Mouse (Mus musculus) megakaryocyte-erythroid progenitor cell, adult 5-6 weeks (primary cell): ENCODE measurements around the gene Fkbp3. TPM values are rescaled to one million over a fixed set of nuclear protein-coding genes. Genes with fewer than 3 reads are reported as not detected.
"Not testable (repeated sequence)": the region's sequence is repeated elsewhere in the genome, so short reads cannot be mapped to it uniquely, and the experiment has no call there.

Experiments
- ATAC-seq: replicated peaks from 2 replicates; pipeline ENCODE4 v1.8.0; 2016; ENCODE audit warnings: mild to moderate bottlenecking, inconsistent platforms; ENCODE audit not compliant: severe bottlenecking, poor library complexity, low FRiP score, low TSS enrichment
- total RNA-seq, 2 experiments: library from RNA; stranded (forward) in 1 of 2; stranded (reverse) in 1 of 2; fragments of 200-1000, 215-1000 nt in 1 of 2; fragments of >200 nt in 1 of 2; fragmentation: Nextera tagmentation in 1 of 2; gene quantifications; 2 replicates each; pipeline ENCODE4 v1.2.3; 2014 to 2017

Fkbp3 gene
- total RNA-seq (2014; fragmentation: Nextera tagmentation): 165 and 170 TPM in 2 replicates
- 256 and 286 TPM in 2 replicates for total RNA-seq (2017)

DNA sequence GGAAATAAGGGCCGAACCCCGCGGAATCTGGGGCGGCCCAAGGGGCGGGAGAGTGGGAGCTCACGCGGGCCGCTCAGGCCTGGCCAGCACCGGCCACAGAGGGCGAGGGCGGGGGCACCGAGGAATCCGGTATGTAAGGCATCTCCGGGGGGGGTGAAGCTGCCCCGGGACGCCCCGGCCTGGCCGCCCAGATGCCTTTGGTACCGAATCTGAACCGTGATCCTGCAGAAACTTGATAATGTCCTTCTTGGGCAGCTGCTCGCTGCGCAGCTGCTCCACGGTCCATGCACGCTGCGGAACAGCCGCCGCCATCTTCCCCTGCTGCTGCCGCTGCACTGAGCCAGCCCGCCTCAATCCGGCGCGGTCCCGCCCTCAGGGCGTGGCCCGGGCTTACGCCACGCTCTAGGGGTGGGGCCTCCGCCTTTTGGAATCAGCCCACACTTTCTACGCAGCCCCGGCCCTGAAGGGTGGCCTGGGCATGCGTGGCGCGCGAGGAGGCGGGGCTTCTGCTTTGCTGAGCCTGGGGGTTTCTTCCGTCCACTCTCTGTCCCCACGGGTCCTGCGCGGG lies at the start of gene Fkbp3:
Fkbp3 (minus strand) TSS at position 397 of the 568 bp plus-strand sequence.
- ATAC-seq: peak; percentile 88

GRCm38 (mm10) chr12:65119451-65119850 lies 45.6 kb upstream of the Fkbp3 start:
- ATAC-seq: no peak

- ATAC-seq: no peak
Measured at GRCm38 (mm10) chr12:65118968-65119367, 45.2 kb upstream of the Fkbp3 start.

DNA sequence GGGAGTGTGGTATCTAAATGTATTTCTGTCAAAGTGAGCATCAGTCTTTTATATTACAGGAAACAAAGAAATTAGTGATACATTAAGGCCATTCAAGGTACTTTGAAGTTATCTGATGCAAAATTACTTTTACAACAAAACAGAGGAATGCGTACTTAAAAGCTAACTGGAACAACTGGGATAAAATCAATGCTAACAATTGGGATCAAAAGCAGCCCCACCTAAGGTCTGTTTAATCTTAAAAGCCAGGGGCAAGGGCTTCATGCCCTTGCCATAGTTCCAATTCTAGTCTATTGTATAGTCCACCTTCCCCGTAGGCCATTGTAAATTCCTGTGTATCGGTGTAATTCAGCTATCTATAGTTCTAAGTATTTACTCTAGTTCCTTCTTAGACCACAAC lies 41.2 kb upstream of the Fkbp3 start:
- not testable (repeated sequence) for ATAC-seq

GRCm38 (mm10) chr12:65113925-65114324 lies 40.1 kb upstream of the Fkbp3 start:
- no peak for ATAC-seq

- ATAC-seq: no peak
Measured at GRCm38 (mm10) chr12:65112811-65113210, 39.0 kb upstream of the Fkbp3 start.

GRCm38 (mm10) chr12:65111503-65111902 lies 37.7 kb upstream of the Fkbp3 start:
- ATAC-seq: no peak

DNA sequence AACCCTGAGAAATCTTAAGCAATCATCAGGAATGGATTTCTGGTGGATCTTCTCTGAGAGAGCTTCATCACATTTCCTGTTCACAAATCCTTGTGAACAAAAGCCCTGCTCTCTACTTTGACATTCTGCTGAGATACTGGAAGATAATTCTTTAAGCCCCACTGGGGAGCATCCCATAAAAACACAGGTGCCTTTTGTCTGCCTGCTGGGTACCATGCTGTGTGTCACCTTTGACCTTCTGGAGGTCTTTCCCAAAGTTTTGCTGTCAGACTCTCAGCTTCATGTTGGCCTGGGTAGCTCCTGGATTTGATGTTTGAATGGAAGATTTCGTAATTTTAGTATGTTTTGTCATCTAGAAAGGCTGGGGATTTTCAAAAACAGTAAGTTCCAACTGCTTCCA lies 34.9 kb upstream of the Fkbp3 start:
- ATAC-seq: no peak

DNA sequence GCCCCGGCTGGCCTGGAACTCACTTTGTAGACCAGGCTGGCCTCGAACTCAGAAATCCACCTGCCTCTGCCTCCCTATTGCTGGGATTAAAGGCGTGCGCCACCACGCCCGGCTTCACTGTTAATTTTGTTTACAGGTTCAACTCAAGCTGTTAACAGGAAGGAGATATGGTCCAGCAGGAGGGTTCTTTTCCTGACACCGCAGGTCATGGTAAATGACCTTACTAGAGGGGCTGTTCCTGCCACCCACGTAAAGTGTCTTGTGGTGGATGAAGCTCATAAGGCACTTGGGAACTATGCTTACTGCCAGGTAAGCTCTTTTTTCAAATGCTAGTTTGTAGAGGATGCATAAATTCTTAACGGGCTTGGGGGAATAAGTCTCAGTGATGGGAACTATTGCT lies 3.1 kb upstream of the Fkbp3 start:
- ATAC-seq: no peak

DNA sequence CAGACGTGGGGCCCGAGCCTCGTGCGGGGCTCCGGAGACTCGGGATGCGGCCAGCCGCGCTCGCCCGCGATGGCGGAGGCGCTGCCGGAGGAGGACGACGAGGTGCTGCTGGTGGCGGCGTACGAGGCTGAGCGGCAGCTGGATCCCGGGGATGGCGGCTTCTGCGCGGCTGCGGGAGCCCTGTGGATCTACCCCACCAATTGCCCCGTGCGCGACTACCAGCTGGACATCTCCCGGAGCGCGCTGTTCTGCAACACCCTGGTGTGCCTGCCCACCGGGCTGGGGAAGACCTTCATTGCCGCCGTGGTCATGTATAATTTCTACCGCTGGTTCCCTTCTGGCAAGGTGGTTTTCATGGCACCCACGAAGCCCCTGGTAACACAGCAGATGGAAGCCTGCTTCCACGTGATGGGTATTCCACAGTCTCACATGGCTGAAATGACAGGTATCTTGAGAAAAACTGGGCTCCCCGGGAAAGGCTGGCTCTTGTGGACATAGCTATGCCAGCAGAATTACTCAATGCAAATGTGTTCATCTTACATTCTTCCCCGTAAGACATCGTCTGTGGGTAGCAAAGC lies 2.0 kb upstream of the Fkbp3 start:
- 0 out of 2 replicates have a peak, but pooled peaks have one; percentile 3 for ATAC-seq

DNA sequence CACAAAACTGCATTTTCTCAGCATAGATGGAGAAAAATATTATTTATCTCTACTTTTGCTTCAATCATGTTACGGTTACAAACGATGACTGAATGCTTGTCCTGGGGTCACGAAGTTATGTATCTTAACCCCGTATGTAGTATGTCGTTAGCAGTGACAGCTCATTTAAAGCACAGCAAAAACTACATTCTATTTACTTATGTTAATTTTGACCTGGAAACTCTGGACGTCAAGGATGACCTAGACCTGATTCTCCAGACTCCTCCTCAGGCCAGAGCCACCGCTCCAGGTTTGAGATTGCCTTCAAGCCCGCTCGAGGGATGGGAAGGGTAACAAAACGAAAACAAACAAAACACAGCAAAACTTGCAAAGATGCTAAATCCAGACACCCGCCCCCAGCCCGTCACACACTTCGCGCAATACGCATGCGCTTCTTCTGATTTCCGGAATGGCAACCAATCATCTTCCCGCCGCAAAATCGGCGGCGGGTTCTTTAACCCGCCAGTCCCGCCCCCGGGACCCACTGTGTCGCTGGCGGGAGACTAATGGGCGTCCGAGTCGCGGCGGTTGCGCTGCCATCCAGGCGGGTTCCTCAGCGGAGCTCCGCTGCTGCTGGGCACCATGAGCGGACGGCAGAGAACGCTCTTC lies 1.4 kb upstream of the Fkbp3 start, which contains the start of gene Fancm:
Fancm (plus strand) TSS at position 519 of the 648 bp plus-strand sequence.
- ATAC-seq: peak; percentile 68

DNA sequence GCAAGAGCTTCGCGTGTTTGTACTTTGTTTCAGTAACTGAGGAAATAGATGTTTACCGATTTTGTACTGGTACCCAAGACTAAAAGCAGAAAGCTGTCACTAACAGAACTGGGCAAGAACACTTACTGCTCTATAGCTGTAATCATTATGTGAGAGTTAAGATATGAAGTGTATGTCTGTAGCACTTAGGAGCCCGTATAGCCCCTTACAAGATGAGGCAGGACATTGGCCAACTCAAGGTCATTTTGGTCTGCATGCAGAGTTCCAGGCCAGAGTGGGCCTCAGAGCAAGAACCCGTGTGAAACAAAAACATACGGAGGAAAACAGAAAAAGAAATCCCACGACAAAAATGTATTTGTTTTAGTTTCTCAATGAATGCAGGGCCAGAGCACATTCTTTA lies 844 bp upstream of the Fkbp3 start:
- no peak for ATAC-seq

- no peak for ATAC-seq
Measured at GRCm38 (mm10) chr12:65072911-65073610, 746 bp downstream of the Fkbp3 start.

- ATAC-seq: no peak
Measured at GRCm38 (mm10) chr12:65068409-65068808, 5.4 kb downstream of the Fkbp3 start.

- no peak for ATAC-seq
Measured at GRCm38 (mm10) chr12:65066234-65066633, 7.6 kb downstream of the Fkbp3 start.

DNA sequence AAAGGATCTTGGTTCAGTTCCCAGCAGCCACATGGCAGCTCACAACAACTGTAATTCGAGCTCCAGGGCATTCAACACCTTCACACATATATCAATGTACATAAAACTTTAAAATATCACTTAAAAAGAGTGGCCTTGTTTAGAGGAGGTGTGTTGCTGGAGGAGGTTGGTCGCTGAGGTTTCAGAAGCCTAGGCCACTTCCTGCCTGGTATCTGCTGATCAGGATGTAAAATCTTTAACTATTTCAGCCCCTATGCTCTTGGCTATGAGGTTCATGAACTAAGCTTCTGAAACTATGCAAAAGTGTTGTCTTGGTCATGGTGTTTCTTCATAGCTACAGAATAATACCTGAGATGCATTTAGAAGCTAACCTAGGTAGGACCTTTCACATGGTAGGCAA lies 8.6 kb downstream of the Fkbp3 start:
- ATAC-seq: peak; percentile 30

DNA sequence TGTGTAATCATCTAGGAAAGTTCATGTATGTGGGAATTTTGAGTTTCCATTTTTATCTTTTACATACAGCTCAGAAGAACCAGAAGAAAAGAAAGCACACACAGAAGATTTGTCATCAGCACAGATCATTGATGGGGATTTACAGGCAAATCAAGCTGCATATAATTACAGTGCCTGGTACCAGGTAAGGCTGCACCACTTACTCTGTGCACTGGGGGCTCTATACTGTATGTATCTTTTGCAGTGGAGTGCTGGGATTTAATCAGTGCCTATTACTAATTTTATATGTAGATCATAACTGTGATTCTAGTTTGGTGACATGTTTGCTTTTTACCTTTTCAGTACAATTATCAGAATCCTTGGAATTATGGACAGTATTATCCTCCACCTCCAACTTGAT lies 12.7 kb downstream of the Fkbp3 start:
- ATAC-seq: no peak

- ATAC-seq: no peak
Measured at GRCm38 (mm10) chr12:65058203-65058602, 15.6 kb downstream of the Fkbp3 start.

GRCm38 (mm10) chr12:65048799-65049198 lies 25.0 kb downstream of the Fkbp3 start:
- ATAC-seq: no peak

DNA sequence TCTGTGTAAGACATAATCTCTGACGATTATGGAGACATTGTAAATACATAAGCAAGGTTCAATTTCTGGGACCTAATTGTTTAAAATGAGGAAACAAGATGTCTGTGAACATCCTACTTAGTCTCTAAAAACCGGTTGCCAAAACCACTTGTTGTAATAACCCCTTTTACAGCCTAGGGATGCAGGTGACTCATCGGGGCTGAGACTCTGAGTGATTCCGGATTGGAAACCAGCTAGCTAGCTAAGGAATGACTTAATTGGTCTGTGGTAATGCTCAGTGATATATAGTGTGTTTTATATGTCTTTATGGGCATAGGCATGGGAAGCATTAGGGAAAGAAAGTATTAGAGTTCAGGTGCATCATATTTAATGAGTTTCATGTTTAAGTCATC lies 36.3 kb downstream of the Fkbp3 start:
- 0 out of 2 replicates have a peak, but pooled peaks have one; percentile 36 for ATAC-seq
